Mouse (Mus musculus) spleen, postnatal 10 days (tissue): ENCODE results near the gene Fstl4.

Source experiments
- DNase-seq, 2 experiments: peaks; one replicate each; pipeline ENCODE4 v3.0.0; 2021 to 2022; ENCODE audit warnings: low spot score in 2 of 2

Gene Fstl4

DNA sequence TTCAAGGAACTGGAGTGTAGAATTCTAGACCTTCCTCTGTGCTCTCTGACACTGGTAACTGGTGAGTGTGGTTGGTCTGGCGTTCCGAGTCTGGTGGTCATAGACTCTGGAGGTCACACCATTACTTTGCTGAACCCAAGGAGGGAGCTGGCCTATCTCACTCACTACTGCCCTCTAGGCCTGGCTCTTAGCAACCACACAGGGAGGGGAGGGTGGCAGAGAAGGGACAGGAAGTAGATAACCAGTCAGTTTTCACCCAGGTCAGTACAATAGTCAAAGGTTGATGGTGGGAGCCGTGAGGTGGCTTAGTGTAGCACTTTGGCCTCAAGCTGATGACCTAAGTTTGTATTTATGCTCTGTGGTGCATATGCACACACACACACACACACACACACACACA lies 255.1 kb downstream of the Fstl4 start:
- no peak for DNase-seq

DNA sequence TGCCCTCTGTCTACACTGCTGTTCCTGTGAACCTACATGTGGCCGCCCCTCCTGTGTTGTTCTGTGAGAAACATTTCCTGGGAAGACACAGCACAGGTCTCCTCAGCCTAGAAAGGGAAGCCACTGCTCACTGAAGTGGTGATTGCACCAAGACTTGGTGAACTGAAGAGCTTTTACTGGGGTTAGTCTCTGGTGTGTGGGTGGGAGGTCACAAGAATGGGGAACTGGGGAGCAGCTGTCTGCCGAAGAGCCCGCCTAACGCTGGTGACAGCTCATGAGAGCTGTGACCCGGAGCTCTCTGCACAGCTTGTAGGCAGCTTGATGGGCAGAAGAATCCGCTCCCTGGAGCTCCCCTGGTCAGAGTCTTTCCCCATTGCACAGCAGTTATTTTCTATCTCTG lies 260.0 kb downstream of the Fstl4 start:
- no peak for DNase-seq

DNA sequence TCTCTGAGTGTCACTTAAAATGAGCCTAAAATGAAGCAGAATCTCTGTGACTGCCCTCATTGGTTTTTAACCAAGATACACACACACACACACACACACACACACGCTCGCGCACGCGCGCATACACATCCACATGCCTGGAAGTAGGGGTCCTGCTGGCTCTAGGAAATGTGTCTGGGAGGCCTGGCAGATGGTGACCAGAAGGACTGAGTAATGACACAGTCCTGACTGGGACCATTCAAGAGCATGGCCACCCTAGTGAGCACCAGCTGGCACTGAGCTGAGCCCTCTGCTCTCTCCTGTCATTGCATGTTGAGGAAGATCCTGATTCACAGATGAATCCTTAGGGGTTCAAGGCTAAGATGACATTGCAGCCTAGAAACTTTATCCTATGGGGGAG lies 261.3 kb downstream of the Fstl4 start:
- DNase-seq = no peak

DNA sequence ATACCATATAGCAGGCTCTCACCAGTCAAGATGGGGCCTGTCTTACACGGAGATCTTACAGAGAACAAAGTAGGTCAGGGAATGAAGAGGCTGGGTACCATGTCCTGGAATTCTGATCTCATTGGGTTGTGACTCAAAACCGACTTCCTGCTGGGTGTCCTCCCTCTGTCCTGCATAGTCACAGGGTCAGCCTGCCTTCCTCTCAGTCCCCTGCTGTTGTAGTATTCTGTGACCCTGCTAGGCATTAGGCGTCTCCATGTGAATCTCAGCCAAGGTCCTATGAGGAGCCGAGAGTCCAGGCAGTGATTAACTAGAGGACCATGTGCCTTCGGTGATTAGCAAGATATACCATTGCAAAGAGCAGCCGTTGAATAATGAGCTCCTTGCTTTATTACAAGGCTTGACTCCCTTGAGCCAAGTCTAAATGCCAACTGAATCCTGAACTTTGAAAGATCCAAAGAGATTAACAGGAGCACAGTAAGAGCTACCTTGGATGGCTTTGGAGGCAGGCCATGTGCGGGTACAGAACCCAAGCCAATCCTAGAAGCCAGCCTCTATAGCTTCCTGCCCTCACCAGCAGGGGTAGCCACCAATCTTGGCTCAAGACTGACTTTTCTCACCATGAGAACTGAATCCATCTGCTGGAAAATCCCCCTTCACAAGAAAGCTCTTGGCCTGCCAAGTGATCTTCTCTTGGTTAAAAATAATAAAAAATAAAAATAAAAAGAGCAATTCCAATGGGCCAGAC lies 264.2 kb downstream of the Fstl4 start:
- DNase-seq = no peak

DNA sequence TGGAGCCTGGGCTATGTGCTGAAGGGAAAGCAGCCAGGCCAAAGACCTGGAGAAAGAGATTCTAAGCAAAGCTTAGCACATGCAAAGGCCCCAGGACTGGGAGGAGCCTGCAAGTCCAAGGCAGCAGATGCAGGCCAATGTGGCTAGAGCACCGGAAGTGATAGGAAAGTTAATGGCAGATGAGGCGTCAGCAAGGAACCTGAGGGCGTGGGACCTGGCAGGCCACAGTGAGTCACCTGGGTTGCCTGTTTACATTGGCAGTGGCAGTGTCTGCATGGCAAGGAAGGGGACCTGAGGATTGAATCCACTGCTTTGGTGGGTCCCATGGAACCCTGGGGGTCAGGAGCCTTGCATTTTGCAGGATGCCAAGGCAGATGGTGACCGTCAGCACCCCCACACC lies 267.3 kb downstream of the Fstl4 start:
- DNase-seq = no peak

DNA sequence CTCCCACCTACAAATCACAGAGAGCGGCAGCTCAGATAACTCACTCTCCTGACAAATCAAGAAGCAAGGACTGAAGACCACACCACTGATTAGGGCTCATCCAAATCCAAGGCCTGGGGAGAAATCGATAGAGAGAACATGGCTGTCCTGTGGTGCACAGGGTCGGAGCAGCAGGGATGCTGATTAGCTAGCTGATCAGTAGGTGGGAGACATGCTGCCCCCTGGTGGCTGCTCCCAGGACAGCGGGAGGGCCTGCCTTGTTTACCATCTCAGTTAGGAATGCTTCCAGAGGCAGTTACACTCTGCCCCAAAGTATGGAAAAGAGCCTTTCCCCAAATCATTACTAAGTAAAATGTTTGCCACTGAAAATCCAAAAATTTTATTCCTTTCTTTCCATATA lies 267.9 kb downstream of the Fstl4 start:
- DNase-seq = peak; percentile 51 to 75

DNA sequence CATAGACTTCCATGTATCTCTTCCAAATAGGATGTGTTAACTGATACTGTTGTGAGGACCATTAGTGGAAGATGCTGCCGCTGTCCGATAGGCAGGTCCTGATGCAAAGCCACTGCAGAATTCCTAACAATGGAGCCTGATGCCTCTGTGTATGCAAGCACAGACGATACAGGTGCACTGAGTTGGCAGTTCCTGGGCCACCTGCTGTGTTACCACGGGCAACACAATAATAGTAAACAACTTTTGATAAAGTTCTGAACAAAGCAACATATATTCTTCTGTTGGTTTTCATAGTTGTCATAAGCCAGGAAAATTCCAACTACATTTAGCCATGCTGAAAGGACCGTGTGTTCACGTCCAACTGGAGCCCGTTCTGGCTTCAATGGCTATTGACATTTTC lies 271.0 kb downstream of the Fstl4 start:
- DNase-seq = no peak

DNA sequence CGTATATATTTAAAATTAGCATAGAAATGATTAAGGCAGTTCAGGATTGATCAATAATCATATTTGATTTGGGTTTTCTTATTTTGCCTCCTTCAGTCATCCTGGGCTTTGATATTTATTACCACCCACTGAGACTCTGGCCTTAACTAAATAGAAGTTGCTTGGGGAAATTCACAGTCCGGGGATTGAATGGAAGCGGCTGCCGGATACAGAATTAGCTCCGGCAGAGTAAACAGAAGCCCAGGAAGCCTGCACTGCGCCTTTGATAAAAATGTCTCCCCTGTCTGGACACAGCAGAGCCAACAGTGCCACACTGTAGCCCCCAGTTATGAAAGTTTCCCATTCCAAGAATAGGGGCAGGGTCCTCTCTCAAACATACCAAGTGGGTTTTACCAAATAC lies 282.4 kb downstream of the Fstl4 start:
- no peak for DNase-seq

DNA sequence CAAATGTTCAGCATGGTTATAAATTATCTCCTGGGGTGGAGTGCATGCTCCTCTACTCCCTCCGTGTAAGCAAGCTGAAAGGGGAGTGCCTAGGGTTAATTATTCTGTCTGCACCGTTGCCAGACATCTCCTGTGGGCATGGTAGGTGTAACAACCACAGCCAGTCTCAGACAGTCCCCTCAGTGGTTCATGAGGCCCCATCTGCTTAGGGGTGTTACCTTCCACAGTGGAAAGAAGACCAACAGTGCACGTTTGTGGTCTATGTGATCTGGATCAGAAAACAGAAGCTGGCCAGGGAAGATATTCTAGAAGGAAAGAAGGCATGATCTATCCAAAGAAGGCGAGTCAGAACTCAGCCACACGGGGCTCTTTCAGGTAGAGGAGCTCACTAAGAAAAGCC lies 289.7 kb downstream of the Fstl4 start:
- no peak for DNase-seq

DNA sequence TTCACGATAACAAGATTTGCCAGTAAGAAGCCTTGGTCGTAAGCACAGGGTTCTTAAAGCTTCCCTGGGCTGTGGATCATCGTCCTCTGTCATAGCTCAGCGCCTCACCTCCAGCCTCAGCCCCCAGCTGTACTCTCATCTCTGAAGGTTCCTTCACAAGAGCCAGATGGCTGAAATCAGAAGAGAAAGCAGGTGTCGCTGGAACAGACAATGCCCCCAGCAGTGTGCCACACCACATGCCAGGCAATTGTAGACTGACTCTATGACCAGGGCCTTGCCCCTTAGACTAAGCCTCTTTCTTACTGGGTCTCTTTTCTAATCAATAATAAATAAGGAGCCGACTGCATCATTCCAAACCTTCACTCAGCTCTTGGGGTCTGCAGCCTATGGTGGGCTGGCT lies 291.5 kb downstream of the Fstl4 start:
- DNase-seq = no peak

DNA sequence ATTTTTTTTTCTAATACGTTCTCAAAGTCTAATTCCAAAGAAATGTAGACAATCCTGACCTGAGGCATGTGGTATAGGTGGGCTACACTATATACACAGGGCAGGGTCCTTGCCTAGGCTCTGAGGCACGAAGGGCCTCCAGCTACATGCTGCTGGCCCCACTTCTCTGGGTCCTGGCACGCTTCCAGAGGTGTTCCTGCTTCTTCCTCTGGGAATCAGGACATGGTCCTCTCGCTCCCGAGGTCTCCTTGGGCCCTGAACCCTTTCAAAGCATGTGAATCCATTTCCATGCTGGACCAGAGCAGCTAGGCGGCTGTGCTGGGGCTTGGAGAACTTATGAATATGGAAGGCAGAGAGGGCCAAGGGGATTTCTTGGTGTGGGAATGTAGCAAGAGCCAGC lies 292.3 kb downstream of the Fstl4 start:
- DNase-seq = no peak

DNA sequence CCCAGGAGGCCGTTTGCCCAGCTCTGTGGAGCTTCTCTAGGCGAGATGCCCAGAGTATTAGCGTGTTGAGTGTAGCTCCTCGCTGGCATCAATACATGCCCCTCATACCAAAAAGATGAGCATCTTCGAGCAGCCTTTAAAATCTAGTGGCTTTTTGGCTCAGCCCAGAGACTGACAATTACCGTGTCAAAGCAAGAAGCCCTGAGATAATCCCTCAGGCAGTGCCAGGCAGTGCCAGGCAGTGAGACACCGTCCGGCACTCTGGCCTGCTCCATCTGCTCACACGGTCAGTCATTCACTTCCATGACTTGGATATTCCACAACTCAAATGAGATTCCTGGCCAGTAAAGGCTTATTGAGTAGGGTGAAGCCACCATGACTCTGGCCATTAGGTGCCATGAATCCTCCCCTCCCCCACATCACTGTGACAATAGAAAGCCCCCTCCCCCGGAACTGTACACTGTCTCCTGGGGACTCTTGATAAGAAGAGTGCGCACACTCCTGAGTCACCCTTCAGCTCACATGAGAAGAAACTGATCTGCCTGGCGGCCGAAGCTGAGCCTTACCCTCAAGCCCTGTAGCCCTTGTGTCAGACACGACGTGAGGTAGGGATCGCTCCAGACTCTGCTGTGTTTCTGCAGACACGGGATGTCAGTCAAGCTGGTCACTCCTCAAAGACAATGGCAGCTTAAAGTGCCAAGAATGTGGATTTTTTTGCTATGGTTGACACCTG lies 293.6 kb downstream of the Fstl4 start:
- DNase-seq = no peak

DNA sequence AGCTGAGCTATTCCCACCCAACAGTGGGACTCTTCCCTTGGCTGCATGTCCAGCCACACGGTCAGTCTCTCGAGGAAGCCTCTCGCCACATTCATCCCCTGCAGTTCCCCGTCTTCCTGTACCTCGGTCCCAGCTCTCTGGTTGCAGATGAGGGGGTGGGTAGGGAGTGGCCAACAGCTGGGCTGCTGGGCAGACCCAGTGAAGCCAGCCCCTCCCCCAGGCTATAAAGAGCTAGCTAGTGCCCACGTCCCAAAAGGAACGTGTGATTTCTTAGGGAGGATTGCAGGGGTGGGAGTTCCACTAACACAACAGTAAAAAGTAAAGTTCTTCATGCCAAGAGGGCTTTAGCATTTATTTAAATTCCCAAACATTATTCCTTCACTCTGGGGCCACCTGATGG lies 294.1 kb downstream of the Fstl4 start:
- DNase-seq = no peak

DNA sequence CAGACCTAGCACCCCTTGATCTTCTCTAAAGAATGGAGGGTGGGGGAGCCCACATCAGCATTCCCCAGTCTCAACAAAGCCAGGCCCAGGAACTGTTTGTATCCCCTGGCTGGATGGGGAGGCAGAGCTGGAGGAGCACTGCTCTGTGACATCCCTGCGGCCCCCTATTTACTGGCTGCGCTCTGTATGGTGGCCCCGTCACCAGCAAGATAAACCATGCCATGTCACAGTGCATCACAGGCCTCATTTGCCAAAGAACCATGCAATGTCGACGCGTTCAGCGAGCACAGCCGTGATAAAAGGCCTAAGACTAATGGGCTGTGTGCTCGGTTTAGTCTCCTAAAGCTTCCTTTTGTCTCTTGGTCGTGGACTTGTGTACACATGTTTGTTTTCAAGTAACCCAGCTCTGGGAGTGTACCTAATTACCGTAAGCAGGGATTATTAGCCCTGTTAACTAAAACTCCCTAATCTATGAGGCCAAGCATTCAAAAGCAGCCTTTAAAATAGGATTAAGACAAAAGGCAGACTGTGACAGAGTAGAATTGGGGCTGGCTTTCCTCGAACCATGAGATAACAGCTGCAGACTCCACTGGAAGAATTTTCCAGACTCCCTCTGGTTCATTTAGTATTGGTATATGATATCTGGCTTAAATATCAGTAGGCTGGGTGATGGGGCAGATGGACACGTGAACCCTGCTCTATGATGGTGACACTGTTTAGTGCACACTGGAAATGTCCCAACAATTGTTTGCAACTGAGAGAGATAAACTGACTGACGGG lies 303.5 kb downstream of the Fstl4 start:
- DNase-seq = no peak

DNA sequence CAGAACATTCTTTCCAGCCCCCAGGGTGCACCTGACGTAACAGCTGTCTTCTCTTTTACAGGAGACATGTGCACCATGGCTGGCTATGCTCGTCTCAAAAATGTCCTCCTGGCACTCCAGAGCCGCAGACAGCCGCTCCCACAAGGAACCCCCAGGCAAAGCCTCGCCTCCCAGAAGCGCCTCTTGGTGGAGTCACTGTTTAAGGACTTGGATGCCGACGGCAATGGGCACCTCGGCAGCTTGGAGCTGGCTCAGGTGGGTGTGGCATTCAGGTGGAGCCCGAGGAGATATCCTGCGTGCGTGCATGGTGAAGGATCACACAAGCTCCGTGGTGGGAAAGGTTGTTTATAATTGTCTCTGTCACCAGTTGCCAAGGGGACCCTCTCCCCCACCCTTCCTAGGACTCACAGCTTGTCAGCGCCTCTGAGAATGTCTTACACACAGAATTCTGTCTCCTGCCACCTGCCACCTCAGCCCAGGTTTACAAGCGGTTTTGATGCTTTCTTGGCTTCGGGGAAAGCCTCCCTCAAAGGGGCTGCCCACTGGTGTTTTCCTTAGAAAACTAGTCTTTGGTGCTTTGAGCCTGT lies 304.1 kb downstream of the Fstl4 start:
- DNase-seq = no peak

DNA sequence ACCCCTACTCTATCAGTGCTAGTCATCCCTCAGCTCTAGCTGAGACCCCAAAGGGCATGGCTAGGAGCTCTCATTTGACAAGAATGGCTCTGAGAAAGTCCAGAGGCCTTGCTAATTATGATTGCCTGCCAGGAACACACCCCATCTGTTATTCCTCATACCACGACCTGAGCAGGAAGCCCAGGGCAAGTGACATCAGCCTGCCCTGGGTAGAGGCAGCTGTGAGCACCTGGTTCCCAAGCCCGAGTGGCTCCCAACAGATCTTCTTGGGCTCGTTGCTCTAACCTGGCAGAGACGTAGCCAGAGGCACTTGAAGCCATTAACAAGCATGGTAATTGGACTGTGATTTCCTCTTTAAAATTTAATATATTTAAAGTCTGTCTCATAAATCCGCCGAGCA lies 305.3 kb downstream of the Fstl4 start:
- DNase-seq = no peak

DNA sequence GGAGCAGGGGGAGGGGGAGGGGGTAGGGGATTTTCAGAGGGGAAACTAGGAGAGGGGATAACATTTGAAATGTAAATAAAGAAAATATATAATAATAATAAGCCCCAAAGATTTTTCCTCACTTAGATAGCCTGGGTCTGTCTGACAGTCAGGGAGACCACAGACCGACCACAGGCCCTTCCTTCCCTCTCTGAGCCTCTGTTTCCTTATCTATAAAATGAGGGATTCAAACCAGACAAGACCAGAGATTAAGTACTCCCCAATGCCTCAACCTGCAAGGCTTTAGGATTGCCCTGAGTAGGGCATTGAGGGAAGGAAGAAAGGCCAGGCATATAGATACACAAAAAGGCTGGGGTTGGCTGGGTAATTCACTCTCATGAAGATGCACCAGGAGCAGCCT lies 307.2 kb downstream of the Fstl4 start:
- DNase-seq = no peak

DNA sequence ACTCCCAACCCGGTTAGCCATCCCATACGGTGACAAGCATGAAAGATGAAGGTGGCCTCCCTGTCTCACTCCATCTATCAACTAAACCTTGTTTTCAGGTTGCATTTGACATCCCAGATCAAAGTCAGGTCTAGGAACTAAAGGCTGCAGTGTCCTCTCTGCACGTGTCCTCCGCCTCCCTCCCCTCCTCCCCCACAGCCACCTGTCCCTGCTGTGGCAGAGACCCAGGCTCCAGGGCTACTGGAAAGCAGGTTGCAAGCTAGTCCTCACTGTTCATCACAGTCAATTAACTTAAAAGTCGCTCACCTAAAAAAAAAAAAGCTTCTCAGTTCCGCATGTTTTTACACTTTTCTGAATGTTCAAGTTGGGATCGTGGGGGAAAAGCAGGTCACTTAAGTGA lies 313.2 kb downstream of the Fstl4 start:
- no peak for DNase-seq

DNA sequence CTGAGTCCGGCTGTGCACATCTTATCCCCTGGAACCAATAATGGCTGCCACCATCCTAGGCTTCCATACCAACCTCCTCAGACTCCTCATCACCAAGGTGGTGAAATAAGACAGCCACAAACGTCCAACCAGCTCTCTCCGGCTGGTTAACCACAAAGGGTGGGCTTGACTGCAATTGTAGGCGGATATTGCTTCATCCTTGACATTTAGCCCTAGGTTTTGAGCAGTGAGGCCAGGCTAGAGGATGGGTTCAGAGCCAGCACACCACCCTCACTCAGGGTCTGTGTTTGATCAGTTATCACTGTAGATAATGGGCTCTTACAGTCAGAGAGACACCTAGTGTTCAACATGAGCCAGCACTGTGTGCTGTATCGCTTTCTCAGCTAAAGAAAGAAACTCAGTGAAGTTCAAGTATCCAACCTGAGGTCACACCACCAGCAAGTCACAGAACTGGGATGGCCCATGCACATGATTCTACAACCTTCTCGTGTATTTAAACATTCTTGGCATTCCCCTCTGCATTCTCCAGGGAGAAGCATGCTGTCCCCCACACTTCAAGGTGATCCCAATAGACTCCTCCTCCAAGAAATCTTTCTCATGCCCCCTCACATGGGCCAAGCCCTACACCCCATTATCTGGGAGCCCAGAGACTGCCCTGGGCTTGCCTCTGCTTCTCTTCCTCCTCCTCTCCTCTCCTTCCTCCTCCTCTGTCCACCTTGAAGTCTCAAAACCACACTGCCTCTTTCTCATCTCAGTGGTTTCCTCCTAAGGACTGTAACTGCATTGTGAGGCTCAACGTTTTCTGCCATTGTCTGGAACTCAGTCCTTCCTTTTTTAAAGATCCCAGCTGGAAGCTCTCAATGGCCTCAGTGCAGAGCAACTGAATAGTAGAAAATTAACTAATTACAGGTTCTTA lies 314.2 kb downstream of the Fstl4 start:
- DNase-seq = no peak

DNA sequence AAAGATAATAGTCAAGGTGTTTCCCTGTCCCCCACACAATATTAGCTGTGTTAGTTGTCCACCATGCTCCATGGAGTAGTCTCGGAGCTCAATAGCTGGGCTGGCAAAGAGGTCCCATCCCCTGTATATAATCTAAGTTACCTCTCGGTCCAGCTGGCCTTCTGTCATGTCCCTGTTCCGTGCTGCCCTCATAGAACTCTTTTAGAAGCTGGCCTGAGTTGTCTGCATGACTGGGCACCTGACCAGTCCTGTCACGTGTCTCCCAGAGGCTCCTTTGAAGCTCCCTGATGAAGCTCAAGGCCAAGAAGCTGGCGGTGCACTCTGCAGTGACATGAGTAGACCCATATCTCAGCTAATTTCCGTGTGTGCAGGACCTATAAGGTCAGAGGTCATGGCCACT lies 316.9 kb downstream of the Fstl4 start:
- no peak for DNase-seq

DNA sequence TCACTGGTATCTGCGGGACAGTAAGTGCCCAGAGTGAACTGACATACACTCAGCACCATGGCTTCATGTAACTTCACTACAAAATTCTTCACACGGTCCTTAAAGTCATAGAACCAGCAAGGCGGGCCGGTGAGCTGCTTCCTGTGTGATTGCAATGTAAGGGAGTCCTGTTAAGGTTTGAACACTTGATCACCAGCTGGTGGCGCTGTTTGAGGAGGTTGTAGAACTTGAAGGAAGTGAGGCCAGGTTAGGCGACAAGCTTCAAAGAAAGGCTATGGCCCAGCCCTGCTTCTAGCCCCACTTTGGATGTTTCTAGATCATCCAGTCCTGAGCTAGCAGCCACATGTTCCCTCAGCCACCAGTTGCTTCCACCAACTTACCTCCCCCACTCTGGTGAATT lies 320.9 kb downstream of the Fstl4 start:
- DNase-seq = peak; percentile 14 to 62
